Mouse (Mus musculus) hindbrain, embryonic 15.5 days (tissue): ENCODE data around the gene 2310057J18Rik. TPM values are rescaled to one million over a fixed set of nuclear protein-coding genes. Genes with fewer than 3 reads are reported as not detected.
"Not testable (repeated sequence)": the region's sequence is repeated elsewhere in the genome, so short reads cannot be mapped to it uniquely, and the experiment has no call there.

Source experiments
- ATAC-seq: fragments of 200-750 bp; cut with Nextera tagmentation; 2 replicates; pipeline ENCODE4 v1.8.0; 2017; ENCODE audit warnings: low read depth, moderate number of reproducible peaks, moderate TSS enrichment; ENCODE audit not compliant: low FRiP score
- H3K27ac ChIP-seq: fragments of 300-500 bp; sonication (generic); replicated peaks from 2 replicates; pipeline ENCODE4 v1.5.1; 2015; ENCODE audit warnings: mild to moderate bottlenecking, inconsistent platforms
- H3K27me3 ChIP-seq: fragments of 300-500 bp; sonication (generic); 2 replicates; pipeline ENCODE4 v1.6.1; 2015; ENCODE audit warnings: control low read depth, inconsistent platforms
- H3K36me3 ChIP-seq: fragments of 300-500 bp; sonication (generic); 2 replicates; pipeline ENCODE4 v1.6.1; 2015; ENCODE audit warnings: control low read depth, inconsistent platforms
- H3K4me1 ChIP-seq: fragments of 300-500 bp; sonication (generic); replicated peaks from 2 replicates; pipeline ENCODE4 v1.6.1; 2015; ENCODE audit warnings: control low read depth, inconsistent platforms
- H3K4me2 ChIP-seq: fragments of 300-500 bp; sonication (generic); 2 replicates; pipeline ENCODE4 v1.6.1; 2015; ENCODE audit warnings: moderate library complexity, mild to moderate bottlenecking, inconsistent platforms
- H3K4me3 ChIP-seq: fragments of 300-500 bp; sonication (generic); 2 replicates; pipeline ENCODE4 v1.5.1; 2015; ENCODE audit warnings: mild to moderate bottlenecking, inconsistent platforms
- H3K9ac ChIP-seq: fragments of 300-500 bp; sonication (generic); 2 replicates; pipeline ENCODE4 v1.6.1; 2015; ENCODE audit warnings: inconsistent platforms
- H3K9me3 ChIP-seq: fragments of 300-500 bp; sonication (generic); 2 replicates; pipeline ENCODE4 v1.6.1; 2016; ENCODE audit warnings: control low read depth, inconsistent platforms
- WGBS: fragments of 180-500 bp; shearing (Covaris S2); methylation state at CpG from one replicate; pipeline ENCODE4 v1.1.7; 2015; 5-methylcytosine and 5-hydroxymethylcytosine counted together
- polyA plus RNA-seq: library from polyadenylated mRNA; unstranded; fragments of >200 nt; fragmentation: Nextera tagmentation; extraction: Ambion mirVana; gene quantifications from 2 replicates; pipeline ENCODE4 v1.2.1, GENCODE M21; 2015

The 2310057J18Rik gene
- not detected in 2 replicates for polyA plus RNA-seq

GRCm38 (mm10) chr10:28986203-28986602, at the start of gene 2310057J18Rik:
Gene 2310057J18Rik (minus strand): TSS chr10:28986303.
- Histone ChIP-seq H3K4me1 (no peaks in the 10 kb centered on the region), H3K4me2 (no peak within 1 kb of the TSS), H3K36me3 (no peaks in the 10 kb centered on the region), H3K9ac (no peak within 1 kb of the TSS), H3K27ac (no peak within 1 kb of the TSS), H3K9me3 (no peaks in the 10 kb centered on the region), H3K4me3 (no peak within 1 kb of the TSS), H3K27me3 (no peaks in the 10 kb centered on the region)
- no peak for ATAC-seq
- WGBS = 83% methylated on average over 3 of the region's 3 CpGs

- not testable (repeated sequence) for ATAC-seq, H3K27ac ChIP-seq, H3K4me2 ChIP-seq, H3K27me3 ChIP-seq, H3K36me3 ChIP-seq, H3K9ac ChIP-seq, H3K9me3 ChIP-seq, H3K4me3 ChIP-seq, H3K4me1 ChIP-seq
- WGBS = 96% methylated on average over 12 of the region's 20 CpGs
These were observed 43.9 kb upstream of the 2310057J18Rik start for GRCm38 (mm10) chr10:29029960-29030359.

GRCm38 (mm10) chr10:29019496-29020270, 33.6 kb upstream of the 2310057J18Rik start:
- Histone ChIP-seq H3K9ac (no peak overlapping the region), H3K4me1 (no peaks in the 10 kb centered on the region), H3K9me3 (no peaks in the 10 kb centered on the region), H3K4me2 (no peak overlapping the region), H3K4me3 (no peak overlapping the region), H3K36me3 (no peaks in the 10 kb centered on the region), H3K27ac (no peak overlapping the region), H3K27me3 (no peaks in the 10 kb centered on the region)
- ATAC-seq = no peak
- WGBS = 60% methylated on average over 7 of the region's 7 CpGs

GRCm38 (mm10) chr10:28997776-28998175, 11.7 kb upstream of the 2310057J18Rik start:
- H3K4me1 ChIP-seq = no peaks in the 10 kb centered on the region
- no peaks in the 10 kb centered on the region for H3K36me3 ChIP-seq
- H3K27me3 ChIP-seq = no peaks in the 10 kb centered on the region
- no peak overlapping the region for H3K27ac ChIP-seq
- ATAC-seq = no peak
- H3K9ac ChIP-seq = no peak overlapping the region
- no peak overlapping the region for H3K4me3 ChIP-seq
- no peaks in the 10 kb centered on the region for H3K9me3 ChIP-seq
- H3K4me2 ChIP-seq = no peak overlapping the region

GRCm38 (mm10) chr10:28988990-28989389, 2.9 kb upstream of the 2310057J18Rik start:
- Histone ChIP-seq H3K9me3 (no peaks in the 10 kb centered on the region), H3K36me3 (no peaks in the 10 kb centered on the region), H3K4me2 (no peak overlapping the region), H3K4me1 (no peaks in the 10 kb centered on the region), H3K4me3 (no peak overlapping the region), H3K27me3 (no peaks in the 10 kb centered on the region), H3K27ac (no peak overlapping the region), H3K9ac (no peak overlapping the region)
- 85% methylated on average over 2 of the region's 2 CpGs for WGBS
- no peak for ATAC-seq

- H3K9ac ChIP-seq = no peak overlapping the region
- H3K36me3 ChIP-seq = no peaks in the 10 kb centered on the region
- H3K4me3 ChIP-seq = no peak overlapping the region
- WGBS = 90% methylated on average over 1 of the region's 1 CpGs
- no peak overlapping the region for H3K4me2 ChIP-seq
- no peak for ATAC-seq
- no peaks in the 10 kb centered on the region for H3K9me3 ChIP-seq
- H3K4me1 ChIP-seq = no peaks in the 10 kb centered on the region
- H3K27ac ChIP-seq = no peak overlapping the region
- no peaks in the 10 kb centered on the region for H3K27me3 ChIP-seq
These were observed 17.9 kb downstream of the 2310057J18Rik start for GRCm38 (mm10) chr10:28968189-28968588.

- no peaks in the 10 kb centered on the region for H3K27me3 ChIP-seq
- ATAC-seq = no peak
- no peak overlapping the region for H3K4me2 ChIP-seq
- H3K9me3 ChIP-seq = no peaks in the 10 kb centered on the region
- H3K27ac ChIP-seq = no peak overlapping the region
- no peaks in the 10 kb centered on the region for H3K36me3 ChIP-seq
- no peak overlapping the region for H3K9ac ChIP-seq
- H3K4me3 ChIP-seq = no peak overlapping the region
- H3K4me1 ChIP-seq = no peaks in the 10 kb centered on the region
- WGBS = 49% methylated on average over 4 of the region's 4 CpGs
These were observed 31.0 kb downstream of the 2310057J18Rik start for GRCm38 (mm10) chr10:28955138-28955537.

GRCm38 (mm10) chr10:28954515-28954914, 31.6 kb downstream of the 2310057J18Rik start:
- Histone ChIP-seq H3K27me3 (no peaks in the 10 kb centered on the region), H3K27ac (no peak overlapping the region), H3K4me3 (no peak overlapping the region), H3K4me2 (no peak overlapping the region), H3K9ac (no peak overlapping the region), H3K9me3 (no peaks in the 10 kb centered on the region), H3K36me3 (no peaks in the 10 kb centered on the region), H3K4me1 (no peaks in the 10 kb centered on the region)
- ATAC-seq = no peak
- 73% methylated on average over 4 of the region's 4 CpGs for WGBS

Other genes starting within 250 kb of the 2310057J18Rik start
- gene Soga3, start 157.5 kb upstream of the 2310057J18Rik start, polyA plus RNA-seq = 108 and 113 TPM in 2 replicates
- 9.9 and 11.6 TPM in 2 replicates for gene Gm49353, start 212.7 kb upstream of the 2310057J18Rik start, polyA plus RNA-seq
- gene 9330159F19Rik, start 225.3 kb upstream of the 2310057J18Rik start, polyA plus RNA-seq = 27.6 and 28.9 TPM in 2 replicates